Mouse (Mus musculus) hindbrain, embryonic 10.5 days (tissue): Measurements from ENCODE around the gene Gm17655. TPM values are rescaled to one million over a fixed set of nuclear protein-coding genes. Genes with fewer than 3 reads are reported as not detected.

Experiments used
- DNase-seq: peaks from one replicate; pipeline ENCODE4 v3.0.0-alpha.2; 2017; ENCODE audit warnings: low spot score
- H3K27ac ChIP-seq: fragments of 300-500 bp; sonication (generic); 2 replicates; pipeline ENCODE4 v1.5.1; 2016; ENCODE audit warnings: mild to moderate bottlenecking, moderate library complexity
- H3K27me3 ChIP-seq: fragments of 300-500 bp; sonication (generic); 2 replicates; pipeline ENCODE4 v1.6.1; 2016; ENCODE audit warnings: mild to moderate bottlenecking; ENCODE audit not compliant: poor library complexity, insufficient read depth, severe bottlenecking
- H3K36me3 ChIP-seq: fragments of 300-500 bp; sonication (generic); 2 replicates; pipeline ENCODE4 v1.6.1; 2016; ENCODE audit warnings: mild to moderate bottlenecking, moderate library complexity
- H3K4me1 ChIP-seq: fragments of 300-500 bp; sonication (generic); replicated peaks from 2 replicates; pipeline ENCODE4 v1.6.1; 2016; ENCODE audit warnings: mild to moderate bottlenecking
- H3K4me3 ChIP-seq: fragments of 300-500 bp; sonication (generic); 2 replicates; pipeline ENCODE4 v1.5.1; 2016; ENCODE audit warnings: mild to moderate bottlenecking, moderate library complexity
- H3K9me3 ChIP-seq: fragments of 300-500 bp; sonication (generic); 2 replicates; pipeline ENCODE4 v1.6.1; 2016; ENCODE audit warnings: mild to moderate bottlenecking, moderate library complexity
- WGBS: fragments of 180-500 bp; shearing (Covaris S2); methylation state at CpG from one replicate; pipeline ENCODE4 v1.1.7; 2016; 5-methylcytosine and 5-hydroxymethylcytosine counted together
- polyA plus RNA-seq: library from polyadenylated mRNA; unstranded; fragments of >200 nt; fragmentation: Nextera tagmentation; extraction: Ambion mirVana; gene quantifications from 2 replicates; pipeline ENCODE4 v1.2.1, GENCODE M21; 2016

The Gm17655 gene
- polyA plus RNA-seq, 1 experiment from 2014 or later: 4.2 TPM

GRCm38 (mm10) chr5:110101716-110102347, 29.5 kb upstream of the Gm17655 start:
- H3K4me3 ChIP-seq: peak overlapping the region; percentile 47
- peaks cover 20% of the 10 kb centered on the region for H3K27me3 ChIP-seq
- peak overlapping the region; percentile 53; the same call in 1 of the 2 replicates for H3K27ac ChIP-seq
- peaks cover 48% of the 10 kb centered on the region for H3K36me3 ChIP-seq
- H3K9me3 ChIP-seq: peaks cover 2% of the 10 kb centered on the region; the same call in 1 of the 2 replicates
- 22% methylated on average over 34 of the region's 34 CpGs for WGBS
- peaks cover 44% of the 10 kb centered on the region for H3K4me1 ChIP-seq
- no peak for DNase-seq

- H3K4me3 ChIP-seq: peak overlapping the region; percentile 47
- H3K27ac ChIP-seq: peak overlapping the region; percentile 53
- peaks cover 40% of the 10 kb centered on the region for H3K36me3 ChIP-seq
- peak; percentile 42 for DNase-seq
- under 1% methylated on average over 37 of the region's 37 CpGs for WGBS
- H3K4me1 ChIP-seq: peaks cover 36% of the 10 kb centered on the region
- H3K9me3 ChIP-seq: peaks cover 2% of the 10 kb centered on the region; the same call in 1 of the 2 replicates
- H3K27me3 ChIP-seq: peaks cover 20% of the 10 kb centered on the region
Observed at GRCm38 (mm10) chr5:110100921-110101631, 28.8 kb upstream of the Gm17655 start.

GRCm38 (mm10) chr5:110099656-110100580, 27.6 kb upstream of the Gm17655 start, which contains the start of gene Plcxd1:
Gene Plcxd1 (plus strand): TSS chr5:110099969.
- no peak for DNase-seq
- peaks cover 2% of the 10 kb centered on the region; the same call in 1 of the 2 replicates for H3K9me3 ChIP-seq
- H3K4me1 ChIP-seq: peaks cover 38% of the 10 kb centered on the region
- H3K27me3 ChIP-seq: peaks cover 20% of the 10 kb centered on the region
- peak within 1 kb of the TSS; percentile 47 for H3K4me3 ChIP-seq
- WGBS: 5% methylated on average over 25 of the region's 25 CpGs
- H3K36me3 ChIP-seq: peaks cover 29% of the 10 kb centered on the region
- H3K27ac ChIP-seq: 0 out of 2 replicates have a peak within 1 kb of the TSS, but pooled peaks have one; percentile 9

GRCm38 (mm10) chr5:110098991-110099477, 26.7 kb upstream of the Gm17655 start:
- DNase-seq: no peak
- WGBS: 39% methylated on average over 1 of the region's 1 CpGs
- peaks cover 2% of the 10 kb centered on the region; the same call in 1 of the 2 replicates for H3K9me3 ChIP-seq
- 0 out of 2 replicates have a peak overlapping the region, but pooled peaks have one; percentile 9 for H3K27ac ChIP-seq
- H3K4me3 ChIP-seq: no peak overlapping the region
- peaks cover 20% of the 10 kb centered on the region for H3K36me3 ChIP-seq
- peaks cover 44% of the 10 kb centered on the region for H3K4me1 ChIP-seq
- peaks cover 20% of the 10 kb centered on the region for H3K27me3 ChIP-seq

GRCm38 (mm10) chr5:110094847-110095213, 22.5 kb upstream of the Gm17655 start:
- Histone ChIP-seq H3K4me1 (peaks cover 21% of the 10 kb centered on the region), H3K4me3 (peak overlapping the region; percentile 63), H3K36me3 (no peaks in the 10 kb centered on the region), H3K27me3 (no peaks in the 10 kb centered on the region; the same call in 1 of the 2 replicates), H3K27ac (peak overlapping the region; percentile 91), H3K9me3 (no peaks in the 10 kb centered on the region)
- no peak for DNase-seq
- 6% methylated on average over 4 of the region's 4 CpGs for WGBS

GRCm38 (mm10) chr5:110094030-110094846, 21.9 kb upstream of the Gm17655 start, which contains the start of gene Gm35315:
Gene Gm35315 (minus strand): TSS chr5:110094420.
- Histone ChIP-seq H3K4me3 (peak within 1 kb of the TSS; percentile 63), H3K9me3 (no peaks in the 10 kb centered on the region), H3K27me3 (no peaks in the 10 kb centered on the region; the same call in 1 of the 2 replicates), H3K36me3 (no peaks in the 10 kb centered on the region), H3K27ac (peak within 1 kb of the TSS; percentile 91), H3K4me1 (peaks cover 15% of the 10 kb centered on the region)
- DNase-seq: peak; percentile 88
- WGBS: 2% methylated on average over 25 of the region's 25 CpGs

GRCm38 (mm10) chr5:110091546-110091945, 19.2 kb upstream of the Gm17655 start:
- Histone ChIP-seq H3K4me3 (no peak overlapping the region), H3K27me3 (no peaks in the 10 kb centered on the region), H3K4me1 (peaks cover 12% of the 10 kb centered on the region), H3K9me3 (0 out of 2 replicates have a peak, but pooled peaks cover under 1% of the 10 kb centered on the region), H3K36me3 (no peaks in the 10 kb centered on the region), H3K27ac (no peak overlapping the region)
- DNase-seq: no peak
- WGBS: 82% methylated on average over 2 of the region's 2 CpGs

- Histone ChIP-seq H3K9me3 (peaks cover 19% of the 10 kb centered on the region; the same call in 1 of the 2 replicates), H3K27ac (no peak overlapping the region), H3K4me1 (no peaks in the 10 kb centered on the region), H3K4me3 (no peak overlapping the region), H3K36me3 (no peaks in the 10 kb centered on the region), H3K27me3 (no peaks in the 10 kb centered on the region)
- 32% methylated on average over 14 of the region's 14 CpGs for WGBS
- no peak for DNase-seq
Observed at GRCm38 (mm10) chr5:110086161-110086866, 14.0 kb upstream of the Gm17655 start.

GRCm38 (mm10) chr5:110082961-110083360, 10.6 kb upstream of the Gm17655 start:
- WGBS: 85% methylated on average over 4 of the region's 4 CpGs
- H3K4me1 ChIP-seq: no peaks in the 10 kb centered on the region
- no peaks in the 10 kb centered on the region for H3K27me3 ChIP-seq
- peaks cover 43% of the 10 kb centered on the region for H3K9me3 ChIP-seq
- H3K36me3 ChIP-seq: peaks cover 12% of the 10 kb centered on the region
- no peak for DNase-seq
- no peak overlapping the region for H3K4me3 ChIP-seq
- H3K27ac ChIP-seq: no peak overlapping the region

GRCm38 (mm10) chr5:110057637-110058408, 14.5 kb downstream of the Gm17655 start:
- peak; percentile 77 for DNase-seq
- WGBS: 2% methylated on average over 19 of the region's 19 CpGs

More at GRCm38 (mm10) chr5:110057637-110058408, 14.5 kb downstream of the Gm17655 start:
- peaks cover 13% of the 10 kb centered on the region; the same call in 1 of the 2 replicates for H3K9me3 ChIP-seq
- H3K4me3 ChIP-seq: peak overlapping the region; percentile 68
- no peaks in the 10 kb centered on the region for H3K36me3 ChIP-seq
- H3K27ac ChIP-seq: peak overlapping the region; percentile 87
- no peaks in the 10 kb centered on the region for H3K27me3 ChIP-seq
- H3K4me1 ChIP-seq: no peaks in the 10 kb centered on the region
